Mouse (Mus musculus): ENCODE measurements around the gene Col6a3. TPM values are rescaled to one million over a fixed set of nuclear protein-coding genes. Genes with fewer than 3 reads are reported as not detected.

Gene Col6a3
- polyA plus RNA-seq, 2 experiments, result 224 to 326 TPM

DNA sequence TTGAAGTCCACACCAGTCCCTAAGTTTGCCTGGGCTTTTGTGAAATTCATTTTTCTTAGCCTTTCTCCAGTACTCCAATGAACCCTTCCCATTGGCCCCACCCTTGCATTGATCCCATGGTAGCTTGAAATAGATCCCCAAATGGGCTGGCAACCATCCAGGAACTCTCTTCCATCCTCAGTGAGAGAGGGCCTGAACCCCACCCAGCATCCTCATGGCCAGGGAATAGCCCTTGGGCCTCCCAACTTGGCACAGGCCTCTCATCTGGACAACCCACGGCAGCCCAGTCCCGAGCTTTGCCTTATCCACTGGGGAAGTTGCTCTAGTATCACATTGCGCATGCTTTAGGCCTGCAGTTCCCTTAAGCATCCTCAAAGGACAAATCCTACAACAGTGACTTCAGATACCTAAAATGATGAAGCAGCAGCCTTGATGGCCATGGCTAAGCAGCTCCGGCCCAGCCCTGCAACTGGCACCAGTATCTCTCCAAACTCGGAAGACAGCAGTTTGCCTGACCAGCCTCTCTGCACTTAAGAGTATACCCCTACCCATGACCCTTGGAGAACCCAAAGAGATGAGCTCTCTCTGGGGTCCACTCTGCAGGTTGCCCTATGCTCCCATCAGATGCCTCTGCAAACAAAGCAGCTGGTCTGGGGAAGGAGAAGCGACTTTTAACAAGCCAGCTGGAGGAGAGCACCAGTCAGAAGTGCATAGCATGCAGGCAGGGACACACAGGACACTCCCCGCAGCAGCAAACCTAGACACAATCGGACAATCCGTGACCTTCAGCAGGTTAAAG lies 783 bp downstream of the Col6a3 start:
- ATAC-seq (ENCODE audit: low FRiP score, low read depth), result no peak
- peaks cover 57% of the 10 kb centered on the region for H3K4me1 ChIP-seq (ENCODE audit: control insufficient read depth, insufficient read depth, low read length)

DNA sequence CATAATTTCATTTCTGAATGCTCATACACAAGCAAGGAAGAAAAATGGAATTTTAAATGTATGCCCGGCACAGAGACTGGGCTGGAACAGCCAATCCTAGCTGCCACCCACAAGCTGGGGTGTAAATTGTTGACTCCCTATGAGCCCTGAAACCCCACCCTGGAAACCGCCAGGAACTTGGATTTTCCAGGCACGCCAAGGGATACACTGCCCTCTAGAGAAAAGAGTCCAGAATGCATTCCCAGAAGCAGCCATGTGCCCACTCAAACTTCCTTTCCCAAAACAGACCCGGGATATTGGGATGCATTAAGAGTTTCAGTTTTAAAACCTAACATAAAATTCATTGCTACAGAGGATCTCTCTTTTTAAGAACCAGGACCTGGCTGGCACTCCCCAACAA lies 3.5 kb downstream of the Col6a3 start:
- Histone ChIP-seq H3K36me3 (ENCODE audit: control insufficient read depth, insufficient read depth, low read length) (no peaks in the 10 kb centered on the region), H3K27ac (replicated peaks; ENCODE audit: low read depth, low read length) (no peak overlapping the region), H3K9ac (ENCODE audit: low read depth, low read length, severe bottlenecking) (0 out of 2 replicates have a peak overlapping the region, but pooled peaks have one; percentile 17), H3K4me2 (replicated peaks; ENCODE audit: low read depth, low read length, severe bottlenecking) (peak overlapping the region; percentile 68), H3K9me3 (ENCODE audit: control insufficient read depth, low read length) (no peaks in the 10 kb centered on the region), H3K27me3 (ENCODE audit: control insufficient read depth, insufficient read depth, low read length) (no peaks in the 10 kb centered on the region), H3K4me1 (ENCODE audit: control insufficient read depth, insufficient read depth, low read length) (peaks cover 77% of the 10 kb centered on the region), H3K4me3 (replicated peaks; ENCODE audit: low read length) (peak overlapping the region; percentile 48; the same call in 1 of the 2 replicates)
- WGBS, result 7% methylated on average over 4 of the region's 4 CpGs
- TF ChIP-seq POLR2A (IDR thresholded peaks at IDR 0.05; ENCODE audit: borderline replicate concordance, extremely low read depth, insufficient read depth, insufficient read length), result no peak
- DNase-seq (ENCODE audit: low spot score) (peak; percentile 61), ATAC-seq (ENCODE audit: low FRiP score, low read depth) (no peak)

More for the DNA sequence above, 783 bp downstream of the Col6a3 start:
- Histone ChIP-seq H3K9ac (ENCODE audit: low read depth, low read length, severe bottlenecking) (peak overlapping the region; percentile 57), H3K27me3 (ENCODE audit: control insufficient read depth, insufficient read depth, low read length) (no peaks in the 10 kb centered on the region), H3K4me3 (replicated peaks; ENCODE audit: low read length) (peak overlapping the region; percentile 48), H3K36me3 (ENCODE audit: control insufficient read depth, insufficient read depth, low read length) (no peaks in the 10 kb centered on the region), H3K9me3 (ENCODE audit: control insufficient read depth, low read length) (no peaks in the 10 kb centered on the region), H3K4me2 (replicated peaks; ENCODE audit: low read depth, low read length, severe bottlenecking) (peak overlapping the region; percentile 68), H3K27ac (replicated peaks; ENCODE audit: low read depth, low read length) (peak overlapping the region; percentile 81)
- WGBS, result 63% methylated on average over 9 of the region's 9 CpGs
- no peak for TF ChIP-seq POLR2A (IDR thresholded peaks at IDR 0.05; ENCODE audit: borderline replicate concordance, extremely low read depth, insufficient read depth, insufficient read length)
- no peak for DNase-seq (ENCODE audit: low spot score)

DNA sequence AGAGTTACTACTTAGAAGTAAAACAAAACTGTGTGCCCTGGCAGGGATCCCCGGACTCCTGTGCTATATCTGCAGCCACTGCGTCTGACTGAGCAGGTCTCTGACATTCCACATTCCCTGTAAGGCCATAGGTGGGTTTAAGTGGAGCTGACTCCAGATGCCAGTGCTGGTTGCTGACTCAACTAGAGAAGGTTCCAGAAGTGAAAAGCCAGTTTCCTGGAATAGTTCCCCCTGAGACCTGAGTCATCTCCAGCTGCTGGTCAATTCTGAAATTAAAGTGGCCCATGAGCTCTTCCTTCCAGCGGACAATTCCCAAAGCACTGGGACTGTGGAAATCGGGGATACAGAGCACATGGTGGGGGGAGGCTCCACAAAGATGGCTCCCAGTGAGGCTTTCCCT lies 5.1 kb downstream of the Col6a3 start:
- peaks cover 82% of the 10 kb centered on the region for H3K4me1 ChIP-seq (ENCODE audit: control insufficient read depth, insufficient read depth, low read length)
- peak overlapping the region; percentile 32 for H3K4me2 ChIP-seq (replicated peaks; ENCODE audit: low read depth, low read length, severe bottlenecking)
- no peaks in the 10 kb centered on the region for H3K9me3 ChIP-seq (ENCODE audit: control insufficient read depth, low read length)
- H3K27me3 ChIP-seq (ENCODE audit: control insufficient read depth, insufficient read depth, low read length), result no peaks in the 10 kb centered on the region
- no peak overlapping the region for H3K4me3 ChIP-seq (replicated peaks; ENCODE audit: low read length)
- ATAC-seq (ENCODE audit: low FRiP score, low read depth) (peak; percentile 23; the same call in 1 of the 2 replicates), DNase-seq (ENCODE audit: low spot score) (peak; percentile 52)
- no peaks in the 10 kb centered on the region for H3K36me3 ChIP-seq (ENCODE audit: control insufficient read depth, insufficient read depth, low read length)
- no peak overlapping the region for H3K9ac ChIP-seq (ENCODE audit: low read depth, low read length, severe bottlenecking)
- 37% methylated on average over 4 of the region's 4 CpGs for WGBS
- TF ChIP-seq POLR2A (IDR thresholded peaks at IDR 0.05; ENCODE audit: borderline replicate concordance, extremely low read depth, insufficient read depth, insufficient read length), result no peak
- peak overlapping the region; percentile 78 for H3K27ac ChIP-seq (replicated peaks; ENCODE audit: low read depth, low read length)

DNA sequence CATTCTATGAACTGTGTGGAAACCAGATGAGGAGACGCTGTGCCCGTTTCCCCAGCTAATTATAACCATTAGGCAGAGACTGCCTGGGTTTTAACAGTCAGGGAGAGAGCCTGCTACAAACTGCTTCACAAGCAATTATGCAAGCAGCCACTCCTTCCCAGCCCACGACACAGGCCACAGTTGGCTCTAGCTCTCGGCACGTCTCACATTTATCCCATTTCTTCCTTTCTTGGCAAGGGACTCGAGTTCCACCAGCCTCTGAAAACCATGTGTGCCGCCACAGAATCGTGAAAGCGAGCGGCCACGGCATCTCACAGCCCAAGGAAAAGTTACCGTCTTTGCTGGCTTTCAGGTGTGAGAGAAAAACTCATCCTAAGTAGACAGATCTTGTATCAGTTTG lies 5.5 kb downstream of the Col6a3 start:
- H3K9ac ChIP-seq (ENCODE audit: low read depth, low read length, severe bottlenecking), result no peak overlapping the region

DNA sequence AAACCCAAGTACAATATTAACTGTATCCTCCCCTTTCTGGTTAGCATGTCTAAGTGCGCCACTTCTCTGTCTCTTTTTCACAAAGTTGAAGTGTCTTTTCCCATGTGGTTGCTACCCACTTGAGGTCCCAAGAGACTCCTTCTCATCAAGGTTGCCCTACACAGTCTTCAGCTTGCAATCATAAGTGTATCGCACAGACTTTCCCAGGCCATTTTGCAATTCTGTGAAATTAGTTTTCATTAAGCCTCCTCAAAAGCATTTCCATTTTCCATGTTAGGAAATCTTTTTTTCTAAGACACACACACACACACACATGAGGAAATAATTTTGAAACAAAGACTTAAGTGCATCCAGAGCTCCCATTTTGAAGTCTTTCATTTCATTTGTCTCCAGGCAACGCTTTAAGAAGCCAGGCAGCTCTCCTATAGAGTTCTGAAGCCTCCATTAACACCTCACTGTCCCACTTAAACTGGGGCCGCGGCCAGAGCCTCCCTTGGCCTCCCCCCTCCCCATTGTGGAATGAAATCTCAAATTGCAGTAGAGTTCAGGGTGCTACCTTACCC lies 7.5 kb downstream of the Col6a3 start:
- no peak overlapping the region for H3K4me2 ChIP-seq (replicated peaks; ENCODE audit: low read depth, low read length, severe bottlenecking)
- peaks cover 74% of the 10 kb centered on the region for H3K4me1 ChIP-seq (ENCODE audit: control insufficient read depth, insufficient read depth, low read length)
- DNase-seq (ENCODE audit: low spot score), result peak; percentile 53
- peak overlapping the region; percentile 1 for H3K27ac ChIP-seq (replicated peaks; ENCODE audit: low read depth, low read length)
- no peaks in the 10 kb centered on the region for H3K36me3 ChIP-seq (ENCODE audit: control insufficient read depth, insufficient read depth, low read length)
- H3K4me3 ChIP-seq (replicated peaks; ENCODE audit: low read length), result no peak overlapping the region
- no peaks in the 10 kb centered on the region for H3K9me3 ChIP-seq (ENCODE audit: control insufficient read depth, low read length)
- ATAC-seq (ENCODE audit: low FRiP score, low read depth), result peak; percentile 20; the same call in 1 of the 2 replicates
- H3K9ac ChIP-seq (ENCODE audit: low read depth, low read length, severe bottlenecking), result no peak overlapping the region
- WGBS, result 23% methylated on average over 5 of the region's 5 CpGs
- no peaks in the 10 kb centered on the region for H3K27me3 ChIP-seq (ENCODE audit: control insufficient read depth, insufficient read depth, low read length)
- TF ChIP-seq POLR2A (IDR thresholded peaks at IDR 0.05; ENCODE audit: borderline replicate concordance, extremely low read depth, insufficient read depth, insufficient read length), result no peak

More for the DNA sequence above, 5.5 kb downstream of the Col6a3 start:
- Histone ChIP-seq H3K9me3 (ENCODE audit: control insufficient read depth, low read length) (no peaks in the 10 kb centered on the region), H3K27me3 (ENCODE audit: control insufficient read depth, insufficient read depth, low read length) (no peaks in the 10 kb centered on the region), H3K36me3 (ENCODE audit: control insufficient read depth, insufficient read depth, low read length) (no peaks in the 10 kb centered on the region), H3K4me3 (replicated peaks; ENCODE audit: low read length) (no peak overlapping the region), H3K27ac (replicated peaks; ENCODE audit: low read depth, low read length) (peak overlapping the region; percentile 78), H3K4me2 (replicated peaks; ENCODE audit: low read depth, low read length, severe bottlenecking) (peak overlapping the region; percentile 32), H3K4me1 (ENCODE audit: control insufficient read depth, insufficient read depth, low read length) (peaks cover 82% of the 10 kb centered on the region)
- ATAC-seq (ENCODE audit: low FRiP score, low read depth) (peak; percentile 28), DNase-seq (ENCODE audit: low spot score) (peak; percentile 76)
- 9% methylated on average over 12 of the region's 12 CpGs for WGBS
- TF ChIP-seq POLR2A (IDR thresholded peaks at IDR 0.05; ENCODE audit: borderline replicate concordance, extremely low read depth, insufficient read depth, insufficient read length), result no peak

All from limb, embryonic 14.5 days (tissue).